Mouse (Mus musculus) heart, adult 2 months (tissue): ENCODE data around the gene Gpr152.

Experiments used
- CTCF ChIP-seq: fragments of 200-600 bp; IDR thresholded peaks from 2 replicates; pipeline ENCODE4 v1.8.1; 2022; ENCODE audit warnings: antibody characterized with exemption, mild to moderate bottlenecking, moderate library complexity
- EP300 ChIP-seq: fragments of 200-500 bp; IDR thresholded peaks from 2 replicates; pipeline ENCODE4 v1.6.1; 2011; ENCODE audit warnings: low read depth, low read length, control low read depth; ENCODE audit not compliant: insufficient read depth
- POLR2A ChIP-seq: fragments of 200-500 bp; IDR thresholded peaks from 2 replicates; pipeline ENCODE4 v1.6.1; 2011; ENCODE audit warnings: mild to moderate bottlenecking, low read depth, low read length, control low read depth; ENCODE audit not compliant: insufficient read depth

GRCm38 (mm10) chr19:4181892-4182291 is 42.3 kb downstream of the Gpr152 start:
- TF ChIP-seq CTCF (no peak), EP300 (no peak), POLR2A (no peak)
